Mouse (Mus musculus): ENCODE results near the gene Hbb-bh2. TPM values are rescaled to one million over a fixed set of nuclear protein-coding genes. Genes with fewer than 3 reads are reported as not detected.
"Not testable (repeated sequence)": the region's sequence is repeated elsewhere in the genome, so short reads cannot be mapped to it uniquely, and the experiment has no call there.

Gene Hbb-bh2
- polyA plus RNA-seq, 1 experiment from 2014 or later, result not detected

GRCm38 (mm10) chr7:103844525-103845325 lies 4.4 kb upstream of the Hbb-bh2 start:
- no peak for ATAC-seq (ENCODE audit: extremely low read depth, insufficient number of reproducible peaks, low FRiP score, low TSS enrichment)
- Histone ChIP-seq H3K36me3 (no peaks in the 10 kb centered on the region), H3K4me2 (peak overlapping the region; percentile 30; the same call in 1 of the 2 replicates), H3K9me3 (no peaks in the 10 kb centered on the region), H3K9ac (no peak overlapping the region), H3K27me3 (replicated peaks) (no peaks in the 10 kb centered on the region), H3K27ac (replicated peaks) (no peak overlapping the region; the same call in 1 of the 2 replicates), H3K4me1 (no peaks in the 10 kb centered on the region), H3K4me3 (no peak overlapping the region)
- WGBS, result 23% methylated on average over 2 of the region's 2 CpGs

- H3K36me3 ChIP-seq, result no peaks in the 10 kb centered on the region
- 58% methylated on average over 2 of the region's 2 CpGs for WGBS
- H3K4me2 ChIP-seq, result peak within 1 kb of the TSS; percentile 29
- peak; percentile 49; the same call in 1 of the 2 replicates for ATAC-seq (ENCODE audit: extremely low read depth, insufficient number of reproducible peaks, low FRiP score, low TSS enrichment)
- H3K9me3 ChIP-seq, result no peaks in the 10 kb centered on the region
- no peaks in the 10 kb centered on the region for H3K27me3 ChIP-seq (replicated peaks)
- H3K9ac ChIP-seq, result no peak within 1 kb of the TSS
- H3K4me3 ChIP-seq, result peak within 1 kb of the TSS; percentile 12
- H3K4me1 ChIP-seq, result no peaks in the 10 kb centered on the region
- H3K27ac ChIP-seq (replicated peaks), result peak within 1 kb of the TSS; percentile 5; the same call in 1 of the 2 replicates
Measured at GRCm38 (mm10) chr7:103843034-103843433, 2.7 kb upstream of the Hbb-bh2 start, which contains the start of gene Hbb-bh1. TSS of gene Hbb-bh1 (minus strand) at chr7:103843164.

DNA sequence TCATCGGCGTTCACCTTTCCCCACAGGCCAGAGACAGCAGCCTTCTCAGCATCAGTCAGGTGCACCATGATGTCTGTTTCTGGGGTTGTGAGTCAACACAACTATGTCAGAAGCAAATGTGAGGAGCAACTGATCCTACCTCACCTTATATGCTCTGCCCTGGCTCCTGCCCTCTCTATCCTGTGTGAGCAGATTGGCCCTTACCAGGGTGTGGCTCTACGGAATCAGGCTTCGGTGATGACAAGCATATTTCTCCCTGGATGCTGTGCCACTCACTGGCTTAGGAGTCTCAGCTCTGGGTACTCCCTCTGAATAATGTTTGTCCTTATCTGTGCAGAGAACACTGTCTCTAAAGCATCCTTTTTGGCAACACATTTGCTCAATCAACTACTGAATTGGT lies 12.5 kb downstream of the Hbb-bh2 start, which contains the start of gene Hbb-bs:
Gene Hbb-bs (minus strand): TSS at position 289 of the 400 bp plus-strand sequence.
- no peaks in the 10 kb centered on the region for H3K36me3 ChIP-seq
- no peak within 1 kb of the TSS for H3K4me2 ChIP-seq
- H3K27me3 ChIP-seq (replicated peaks), result no peaks in the 10 kb centered on the region
- no peak within 1 kb of the TSS for H3K27ac ChIP-seq (replicated peaks)
- no peaks in the 10 kb centered on the region for H3K4me1 ChIP-seq
- 79% methylated on average over 4 of the region's 4 CpGs for WGBS
- no peaks in the 10 kb centered on the region for H3K9me3 ChIP-seq
- ATAC-seq (ENCODE audit: extremely low read depth, insufficient number of reproducible peaks, low FRiP score, low TSS enrichment), result peak; percentile 73
- H3K9ac ChIP-seq, result no peak within 1 kb of the TSS
- H3K4me3 ChIP-seq, result no peak within 1 kb of the TSS

GRCm38 (mm10) chr7:103827139-103827538 lies 13.2 kb downstream of the Hbb-bh2 start:
- not testable (repeated sequence) for H3K4me2 ChIP-seq; H3K4me1 ChIP-seq; H3K4me3 ChIP-seq; H3K9ac ChIP-seq; H3K36me3 ChIP-seq; H3K9me3 ChIP-seq; ATAC-seq (ENCODE audit: extremely low read depth, insufficient number of reproducible peaks, low FRiP score, low TSS enrichment); H3K27me3 ChIP-seq (replicated peaks); H3K27ac ChIP-seq (replicated peaks)
- WGBS, result no CpG with 5 or more reads among the region's 2 CpGs

DNA sequence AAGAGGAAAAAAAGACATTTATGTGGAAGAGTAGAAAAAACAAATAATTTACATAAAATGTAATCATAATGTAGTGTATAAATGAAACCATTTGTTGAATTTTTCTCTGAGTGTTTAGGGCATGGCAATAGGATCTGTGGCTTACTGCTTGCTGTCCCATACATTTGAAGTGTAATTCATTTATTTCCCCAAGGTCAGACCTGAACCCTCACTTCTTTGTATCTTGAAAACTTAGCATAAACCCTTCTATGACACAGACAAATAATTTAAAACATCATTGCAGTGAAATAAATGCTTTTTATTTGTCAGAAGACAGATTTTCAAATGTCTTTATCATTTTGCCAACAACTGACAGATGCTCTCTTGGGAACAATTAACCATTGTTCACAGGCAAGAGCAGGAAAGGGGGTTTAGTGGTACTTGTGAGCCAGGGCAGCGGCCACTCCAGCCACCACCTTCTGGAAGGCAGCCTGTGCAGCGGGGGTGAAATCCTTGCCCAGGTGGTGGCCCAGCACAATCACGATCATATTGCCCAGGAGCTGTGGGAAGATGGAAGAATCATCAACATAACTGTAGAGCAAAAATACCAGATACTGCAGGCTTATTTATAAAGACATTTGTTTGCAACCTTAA lies 13.9 kb downstream of the Hbb-bh2 start:
- Histone ChIP-seq H3K27me3 (replicated peaks) (no peaks in the 10 kb centered on the region), H3K9ac (no peak overlapping the region), H3K27ac (replicated peaks) (no peak overlapping the region), H3K9me3 (no peaks in the 10 kb centered on the region), H3K4me3 (no peak overlapping the region), H3K4me2 (no peak overlapping the region; the same call in 1 of the 2 replicates), H3K4me1 (no peaks in the 10 kb centered on the region), H3K36me3 (no peaks in the 10 kb centered on the region)
- WGBS, result 59% methylated on average over 3 of the region's 3 CpGs
- no peak for ATAC-seq (ENCODE audit: extremely low read depth, insufficient number of reproducible peaks, low FRiP score, low TSS enrichment)

DNA sequence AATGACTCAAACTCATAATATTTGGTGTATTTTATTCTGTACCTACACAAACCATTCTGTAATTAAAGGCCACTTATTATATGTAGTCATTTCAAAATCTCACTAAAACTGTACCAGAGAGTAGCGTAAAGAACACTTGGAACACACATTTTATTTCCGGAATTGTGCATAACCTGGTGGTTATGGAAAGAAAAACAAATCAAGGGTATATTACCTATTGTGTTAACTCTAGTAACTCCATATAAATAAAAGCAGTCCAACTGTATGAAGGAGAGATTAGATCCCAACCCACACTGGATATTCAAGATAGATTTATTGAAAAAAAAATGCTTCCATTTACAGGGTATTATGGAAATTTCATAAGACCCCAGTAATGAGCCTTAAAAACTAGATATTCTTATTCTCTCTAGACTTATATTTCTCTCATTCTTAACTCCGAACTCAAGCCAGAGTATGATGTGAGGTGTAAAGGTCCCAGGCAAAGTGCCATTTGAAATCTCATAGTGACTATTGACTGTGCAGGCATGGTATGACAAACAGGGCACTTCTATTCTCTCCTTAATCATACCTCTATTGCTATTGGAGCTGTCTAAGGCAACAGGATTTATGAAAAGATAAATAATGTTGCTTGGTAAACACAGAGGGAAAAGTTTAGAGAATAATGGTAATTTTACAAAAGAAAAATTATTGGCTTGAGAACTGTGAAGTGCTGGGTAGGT lies 14.6 kb downstream of the Hbb-bh2 start:
- Histone ChIP-seq H3K4me1 (no peaks in the 10 kb centered on the region), H3K27me3 (replicated peaks) (no peaks in the 10 kb centered on the region), H3K9ac (no peak overlapping the region), H3K36me3 (no peaks in the 10 kb centered on the region), H3K4me2 (no peak overlapping the region), H3K9me3 (no peaks in the 10 kb centered on the region), H3K27ac (replicated peaks) (no peak overlapping the region), H3K4me3 (no peak overlapping the region)
- no peak for ATAC-seq (ENCODE audit: extremely low read depth, insufficient number of reproducible peaks, low FRiP score, low TSS enrichment)
- 80% methylated on average over 3 of the region's 3 CpGs for WGBS

- H3K4me3 ChIP-seq, result no peak overlapping the region
- H3K27me3 ChIP-seq (replicated peaks), result no peaks in the 10 kb centered on the region
- H3K4me1 ChIP-seq, result no peaks in the 10 kb centered on the region
- no peak overlapping the region for H3K4me2 ChIP-seq
- no peaks in the 10 kb centered on the region for H3K36me3 ChIP-seq
- no peak overlapping the region for H3K27ac ChIP-seq (replicated peaks)
- no peaks in the 10 kb centered on the region for H3K9me3 ChIP-seq
- H3K9ac ChIP-seq, result no peak overlapping the region
- ATAC-seq (ENCODE audit: extremely low read depth, insufficient number of reproducible peaks, low FRiP score, low TSS enrichment), result no peak
- 75% methylated on average over 2 of the region's 2 CpGs for WGBS
Measured at GRCm38 (mm10) chr7:103824597-103824996, 15.7 kb downstream of the Hbb-bh2 start.

DNA sequence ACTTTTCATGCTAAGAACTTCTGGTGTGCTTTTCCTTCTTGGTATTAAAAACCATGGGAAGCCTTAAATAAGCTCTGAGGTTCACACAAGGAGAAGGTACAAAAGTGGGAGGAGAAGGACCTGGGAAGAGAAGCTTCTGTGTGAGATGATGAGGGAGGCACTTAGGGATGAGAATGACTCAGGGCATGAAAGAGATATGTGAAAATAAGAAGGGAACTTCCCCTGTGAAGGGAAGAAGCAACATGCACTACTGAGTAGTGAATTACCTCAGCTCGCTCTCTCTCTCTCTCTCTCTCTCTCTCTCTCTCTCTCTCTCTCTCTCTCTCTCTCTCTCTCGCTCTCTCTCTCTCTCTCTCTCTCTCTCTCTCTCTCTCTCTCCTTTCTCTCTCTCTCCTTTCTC lies 25.2 kb downstream of the Hbb-bh2 start:
- ATAC-seq (ENCODE audit: extremely low read depth, insufficient number of reproducible peaks, low FRiP score, low TSS enrichment); H3K9me3 ChIP-seq; H3K4me2 ChIP-seq; H3K9ac ChIP-seq; H3K27me3 ChIP-seq (replicated peaks); H3K36me3 ChIP-seq; H3K4me1 ChIP-seq; H3K4me3 ChIP-seq; H3K27ac ChIP-seq (replicated peaks): not testable (repeated sequence)
- whole genome bisulfite sequencing, result 30% methylated on average over 1 of the region's 2 CpGs

DNA sequence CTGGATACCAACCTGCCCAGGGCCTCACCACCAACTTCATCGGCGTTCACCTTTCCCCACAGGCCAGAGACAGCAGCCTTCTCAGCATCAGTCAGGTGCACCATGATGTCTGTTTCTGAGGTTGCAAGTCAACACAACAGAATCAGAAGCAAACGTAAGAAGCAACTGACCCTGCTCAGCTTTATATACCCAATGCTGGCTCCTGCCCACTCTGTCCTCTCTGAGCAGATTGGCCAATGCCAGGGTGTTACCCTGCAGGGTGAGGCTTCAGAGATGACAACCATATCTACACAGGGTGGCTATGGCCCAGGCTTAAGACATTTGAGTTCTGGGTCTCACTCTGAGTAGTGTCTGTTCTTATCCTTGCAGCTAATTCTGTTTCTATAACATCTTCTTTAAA lies 26.6 kb downstream of the Hbb-bh2 start, which contains the start of gene Hbb-bt:
Gene Hbb-bt (minus strand): TSS at position 231 of the 400 bp plus-strand sequence.
- no peak within 1 kb of the TSS for H3K9ac ChIP-seq

GRCm38 (mm10) chr7:103813152-103813551 lies 27.2 kb downstream of the Hbb-bh2 start:
- not testable (repeated sequence) for ATAC-seq (ENCODE audit: extremely low read depth, insufficient number of reproducible peaks, low FRiP score, low TSS enrichment); H3K4me1 ChIP-seq; H3K36me3 ChIP-seq; H3K4me3 ChIP-seq; H3K27ac ChIP-seq (replicated peaks); H3K9me3 ChIP-seq; H3K27me3 ChIP-seq (replicated peaks); H3K9ac ChIP-seq; H3K4me2 ChIP-seq
- no CpG with 5 or more reads among the region's 3 CpGs for WGBS

More for the DNA sequence above, 26.6 kb downstream of the Hbb-bh2 start, which contains the start of gene Hbb-bt:
- ATAC-seq (ENCODE audit: extremely low read depth, insufficient number of reproducible peaks, low FRiP score, low TSS enrichment), result peak; percentile 78
- H3K4me3 ChIP-seq, result no peak within 1 kb of the TSS
- H3K4me2 ChIP-seq, result peak within 1 kb of the TSS; percentile 27; the same call in 1 of the 2 replicates
- no peaks in the 10 kb centered on the region for H3K36me3 ChIP-seq
- peaks cover 9% of the 10 kb centered on the region for H3K4me1 ChIP-seq
- H3K27ac ChIP-seq (replicated peaks), result no peak within 1 kb of the TSS; the same call in 1 of the 2 replicates
- H3K9me3 ChIP-seq, result no peaks in the 10 kb centered on the region
- no peaks in the 10 kb centered on the region for H3K27me3 ChIP-seq (replicated peaks)
- 79% methylated on average over 3 of the region's 3 CpGs for WGBS

DNA sequence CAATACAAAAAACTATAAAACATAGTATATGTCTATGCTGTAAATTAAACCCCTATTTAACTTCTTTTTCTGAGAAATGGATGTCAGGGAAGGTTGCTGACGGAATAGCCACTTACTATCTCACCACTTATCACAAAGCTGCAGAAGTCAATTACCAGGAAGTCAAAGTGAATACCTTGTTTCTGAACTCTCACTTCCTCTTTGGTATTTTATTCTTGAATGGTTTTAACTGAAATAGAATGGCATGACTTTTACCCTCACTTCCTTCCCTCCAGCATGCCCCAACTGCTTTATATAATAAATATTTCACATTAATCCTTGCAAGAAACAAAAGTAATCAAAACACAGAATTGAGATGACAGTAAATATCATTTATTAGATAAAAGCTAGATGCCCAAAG lies 28.1 kb downstream of the Hbb-bh2 start:
- no peak for ATAC-seq (ENCODE audit: extremely low read depth, insufficient number of reproducible peaks, low FRiP score, low TSS enrichment)
- Histone ChIP-seq H3K27me3 (replicated peaks) (no peaks in the 10 kb centered on the region), H3K9ac (no peak overlapping the region), H3K4me1 (peaks cover 9% of the 10 kb centered on the region), H3K27ac (replicated peaks) (no peak overlapping the region), H3K4me3 (peak overlapping the region; percentile 18; the same call in 1 of the 2 replicates), H3K36me3 (no peaks in the 10 kb centered on the region), H3K9me3 (no peaks in the 10 kb centered on the region), H3K4me2 (peak overlapping the region; percentile 16; the same call in 1 of the 2 replicates)
- 44% methylated on average over 1 of the region's 1 CpGs for WGBS
